Mouse (Mus musculus) embryonic facial prominence, embryonic 14.5 days (tissue): ENCODE results near the gene Hist2h3b. TPM values are rescaled to one million over a fixed set of nuclear protein-coding genes. Genes with fewer than 3 reads are reported as not detected.

Experiments used
- ATAC-seq: fragments of 200-750 bp; cut with Nextera tagmentation; 2 replicates; pipeline ENCODE4 v1.8.0; 2017; ENCODE audit warnings: low read depth, moderate number of reproducible peaks, moderate TSS enrichment
- DNase-seq: peaks from one replicate; pipeline ENCODE4 v3.0.0-alpha.2; 2015; ENCODE audit warnings: low spot score
- H3K27ac ChIP-seq: fragments of 300-500 bp; sonication (generic); replicated peaks from 2 replicates; pipeline ENCODE4 v1.5.1; 2014; ENCODE audit warnings: low read depth, mild to moderate bottlenecking, low read length, moderate library complexity
- H3K27me3 ChIP-seq: fragments of 300-500 bp; sonication (generic); replicated peaks from 2 replicates; pipeline ENCODE4 v1.6.1; 2014; ENCODE audit warnings: low read length; ENCODE audit not compliant: control insufficient read depth, insufficient read depth
- H3K36me3 ChIP-seq: fragments of 300-500 bp; sonication (generic); 2 replicates; pipeline ENCODE4 v1.6.1; 2014; ENCODE audit warnings: low read length, mixed read lengths; ENCODE audit not compliant: control insufficient read depth, insufficient read depth
- H3K4me1 ChIP-seq: fragments of 300-500 bp; sonication (generic); 2 replicates; pipeline ENCODE4 v1.6.1; 2014; ENCODE audit warnings: antibody characterized with exemption, low read length; ENCODE audit not compliant: control insufficient read depth, insufficient read depth
- H3K4me2 ChIP-seq: fragments of 300-500 bp; sonication (generic); 2 replicates; pipeline ENCODE4 v1.6.1; 2014; ENCODE audit warnings: low read depth, mild to moderate bottlenecking, low read length, moderate library complexity, mixed read lengths
- H3K4me3 ChIP-seq: fragments of 300-500 bp; sonication (generic); 2 replicates; pipeline ENCODE4 v1.5.1; 2014; ENCODE audit warnings: low read depth, mild to moderate bottlenecking, low read length
- H3K9ac ChIP-seq: fragments of 300-500 bp; sonication (generic); 2 replicates; pipeline ENCODE4 v1.6.1; 2014; ENCODE audit warnings: low read depth, mild to moderate bottlenecking, low read length, moderate library complexity, mixed read lengths
- H3K9me3 ChIP-seq: fragments of 300-500 bp; sonication (generic); 2 replicates; pipeline ENCODE4 v1.6.1; 2016; ENCODE audit warnings: low read length; ENCODE audit not compliant: control insufficient read depth
- WGBS: fragments of 180-500 bp; shearing (Covaris S2); extraction: QIAGEN DNeasy Blood & Tissue Kit; methylation state at CpG from one replicate; pipeline ENCODE4 v1.1.7; 2014; 5-methylcytosine and 5-hydroxymethylcytosine counted together
- polyA plus RNA-seq: library from polyadenylated mRNA; unstranded; fragments of >200 nt; fragmentation: Nextera tagmentation; extraction: Ambion mirVana; gene quantifications from 2 replicates; pipeline ENCODE4 v1.2.1, GENCODE M21; 2014

Hist2h3b gene
- polyA plus RNA-seq, 1 experiment from 2014 or later, result 44.3 TPM

- H3K9me3 ChIP-seq, result no peaks in the 10 kb centered on the region
- no peaks in the 10 kb centered on the region for H3K36me3 ChIP-seq
- ATAC-seq, result peak; percentile 34; the same call in 1 of the 2 replicates
- H3K9ac ChIP-seq, result no peak overlapping the region
- no peaks in the 10 kb centered on the region for H3K27me3 ChIP-seq
- H3K4me1 ChIP-seq, result peaks cover 14% of the 10 kb centered on the region
- no peak overlapping the region for H3K27ac ChIP-seq
- H3K4me3 ChIP-seq, result no peak overlapping the region
- no peak for DNase-seq
- WGBS, result 53% methylated on average over 8 of the region's 8 CpGs
- H3K4me2 ChIP-seq, result no peak overlapping the region
These were observed 41.5 kb upstream of the Hist2h3b start for GRCm38 (mm10) chr3:96226695-96227648.

GRCm38 (mm10) chr3:96228828-96229227, 39.6 kb upstream of the Hist2h3b start:
- ATAC-seq, result no peak
- H3K4me3 ChIP-seq, result no peak overlapping the region
- H3K4me2 ChIP-seq, result no peak overlapping the region
- H3K36me3 ChIP-seq, result no peaks in the 10 kb centered on the region
- no peak overlapping the region for H3K9ac ChIP-seq
- H3K4me1 ChIP-seq, result no peaks in the 10 kb centered on the region
- H3K27me3 ChIP-seq, result no peaks in the 10 kb centered on the region
- no peak overlapping the region for H3K27ac ChIP-seq
- H3K9me3 ChIP-seq, result no peaks in the 10 kb centered on the region
- WGBS, result 64% methylated on average over 2 of the region's 2 CpGs
- DNase-seq, result no peak

- DNase-seq (no peak), ATAC-seq (no peak)
- no peaks in the 10 kb centered on the region for H3K36me3 ChIP-seq
- H3K4me2 ChIP-seq, result no peak overlapping the region
- no peaks in the 10 kb centered on the region for H3K27me3 ChIP-seq
- H3K4me3 ChIP-seq, result no peak overlapping the region
- 82% methylated on average over 2 of the region's 2 CpGs for WGBS
- no peak overlapping the region for H3K9ac ChIP-seq
- no peaks in the 10 kb centered on the region for H3K4me1 ChIP-seq
- no peaks in the 10 kb centered on the region for H3K9me3 ChIP-seq
- H3K27ac ChIP-seq, result no peak overlapping the region
These were observed 38.0 kb upstream of the Hist2h3b start for GRCm38 (mm10) chr3:96230404-96230803.

- Histone ChIP-seq H3K9me3 (no peaks in the 10 kb centered on the region), H3K36me3 (no peaks in the 10 kb centered on the region), H3K27me3 (no peaks in the 10 kb centered on the region), H3K4me2 (no peak overlapping the region), H3K4me1 (no peaks in the 10 kb centered on the region), H3K9ac (no peak overlapping the region), H3K4me3 (no peak overlapping the region), H3K27ac (no peak overlapping the region)
- DNase-seq (no peak), ATAC-seq (no peak)
- 71% methylated on average over 4 of the region's 4 CpGs for WGBS
These were observed 37.3 kb upstream of the Hist2h3b start for GRCm38 (mm10) chr3:96230910-96231757.

- H3K4me1 ChIP-seq, result no peaks in the 10 kb centered on the region
- no peak overlapping the region for H3K9ac ChIP-seq
- H3K4me2 ChIP-seq, result no peak overlapping the region
- H3K9me3 ChIP-seq, result no peaks in the 10 kb centered on the region
- no peak overlapping the region for H3K4me3 ChIP-seq
- ATAC-seq, result no peak
- DNase-seq, result no peak
- H3K27ac ChIP-seq, result no peak overlapping the region
- no peaks in the 10 kb centered on the region for H3K27me3 ChIP-seq
- 62% methylated on average over 2 of the region's 2 CpGs for WGBS
- no peaks in the 10 kb centered on the region for H3K36me3 ChIP-seq
These were observed 36.7 kb upstream of the Hist2h3b start for GRCm38 (mm10) chr3:96231758-96232120.

- no peak for DNase-seq
- 96% methylated on average over 2 of the region's 2 CpGs for WGBS
- no peaks in the 10 kb centered on the region for H3K9me3 ChIP-seq
- peaks cover 12% of the 10 kb centered on the region for H3K4me1 ChIP-seq
- no peaks in the 10 kb centered on the region for H3K27me3 ChIP-seq
- H3K4me3 ChIP-seq, result no peak overlapping the region
- ATAC-seq, result no peak
- H3K27ac ChIP-seq, result no peak overlapping the region
- H3K4me2 ChIP-seq, result no peak overlapping the region
- no peak overlapping the region for H3K9ac ChIP-seq
- no peaks in the 10 kb centered on the region for H3K36me3 ChIP-seq
These were observed 33.5 kb upstream of the Hist2h3b start for GRCm38 (mm10) chr3:96234914-96235313.

GRCm38 (mm10) chr3:96235836-96236235, 32.6 kb upstream of the Hist2h3b start:
- 48% methylated on average over 3 of the region's 3 CpGs for WGBS
- H3K9ac ChIP-seq, result no peak overlapping the region
- no peak overlapping the region for H3K27ac ChIP-seq

GRCm38 (mm10) chr3:96236834-96237334, 31.6 kb upstream of the Hist2h3b start:
- peak overlapping the region; percentile 81 for H3K27ac ChIP-seq
- WGBS, result 79% methylated on average over 4 of the region's 4 CpGs
- peak overlapping the region; percentile 62 for H3K4me2 ChIP-seq
- H3K27me3 ChIP-seq, result no peaks in the 10 kb centered on the region
- H3K4me1 ChIP-seq, result peaks cover 17% of the 10 kb centered on the region
- H3K4me3 ChIP-seq, result peak overlapping the region; percentile 47
- H3K9ac ChIP-seq, result peak overlapping the region; percentile 70; the same call in 1 of the 2 replicates
- ATAC-seq (no peak), DNase-seq (no peak)
- no peaks in the 10 kb centered on the region for H3K9me3 ChIP-seq
- H3K36me3 ChIP-seq, result no peaks in the 10 kb centered on the region

More at GRCm38 (mm10) chr3:96235836-96236235, 32.6 kb upstream of the Hist2h3b start:
- ATAC-seq, result no peak
- Histone ChIP-seq H3K36me3 (no peaks in the 10 kb centered on the region), H3K4me1 (peaks cover 15% of the 10 kb centered on the region), H3K4me2 (no peak overlapping the region), H3K9me3 (no peaks in the 10 kb centered on the region), H3K4me3 (no peak overlapping the region), H3K27me3 (no peaks in the 10 kb centered on the region)
- no peak for DNase-seq
